Mouse (Mus musculus) lung, postnatal 0 days (tissue): ENCODE data around the gene Trim3.

Experiments used
- CTCF ChIP-seq: IDR thresholded peaks from 2 replicates; pipeline ENCODE4 v1.5.1; 2016; ENCODE audit warnings: antibody characterized with exemption, mild to moderate bottlenecking
- EP300 ChIP-seq: IDR thresholded peaks from 2 replicates; pipeline ENCODE4 v1.6.1; 2016; ENCODE audit warnings: antibody characterized with exemption, mild to moderate bottlenecking, control low read depth

GRCm38 (mm10) chr7:105616561-105616960, 16.8 kb downstream of the Trim3 start:
- TF ChIP-seq EP300 (no peak), CTCF (no peak)
